Mouse (Mus musculus) thymus, adult 2 months (tissue): ENCODE measurements around the gene Selenoo.

ENCODE experiments used
- CTCF ChIP-seq: fragments of 200-500 bp; IDR thresholded peaks from 2 replicates; pipeline ENCODE4 v1.5.1; 2012; ENCODE audit warnings: mild to moderate bottlenecking, control low read depth, low read length, moderate library complexity, borderline replicate concordance; ENCODE audit not compliant: control insufficient read depth, poor library complexity, insufficient read depth; ENCODE audit errors: extremely low read depth
- POLR2A ChIP-seq: fragments of 200-500 bp; IDR thresholded peaks from 2 replicates; pipeline ENCODE4 v1.6.1; 2012; ENCODE audit warnings: mild to moderate bottlenecking, low read length, control low read depth, moderate library complexity; ENCODE audit not compliant: control insufficient read depth, poor library complexity, insufficient read depth; ENCODE audit errors: extremely low read depth

- TF ChIP-seq CTCF, result no peak
- no peak for TF ChIP-seq POLR2A
Measured at GRCm38 (mm10) chr15:89100823-89101222, 11.9 kb downstream of the Selenoo start.
